Mouse (Mus musculus): ENCODE results near the gene Snx8. TPM values are rescaled to one million over a fixed set of nuclear protein-coding genes. Genes with fewer than 3 reads are reported as not detected.

The Snx8 gene
- 23.4 and 24.9 TPM in 2 replicates for polyA plus RNA-seq (2012; rRNA removed)

GRCm38 (mm10) chr5:140388588-140389576, at the start of gene Snx8:
TSS of gene Snx8 (minus strand) at chr5:140389262.

GRCm38 (mm10) chr5:140418489-140419441, 29.7 kb upstream of the Snx8 start, which contains the start of gene Eif3b:
TSS of gene Eif3b (plus strand) at chr5:140419328.

GRCm38 (mm10) chr5:140331615-140332512, 57.2 kb downstream of the Snx8 start, which contains the start of gene Mrm2:
TSS of gene Mrm2 (minus strand) at chr5:140331898.

GRCm38 (mm10) chr5:140321042-140321755, 67.9 kb downstream of the Snx8 start, which contains the start of the genes Mad1l1 and Nudt1:
TSS of gene Mad1l1 (minus strand) at chr5:140321552.
TSS of gene Nudt1 (plus strand) at chr5:140321656.

Other genes with a start within 250 kb of the Snx8 start
- gene Mad1l1, start 67.7 kb downstream of the Snx8 start, polyA plus RNA-seq (2012; rRNA removed), result 20.0 and 20.5 TPM in 2 replicates
- gene Nudt1, start 67.6 kb downstream of the Snx8 start, polyA plus RNA-seq (2012; rRNA removed), result 15.3 and 17.8 TPM in 2 replicates
- 14.6 and 14.9 TPM in 2 replicates for gene Mrm2, start 57.4 kb downstream of the Snx8 start, polyA plus RNA-seq (2012; rRNA removed)
- 86.3 TPM in 2 replicates for gene Eif3b, start 30.1 kb upstream of the Snx8 start, polyA plus RNA-seq (2012; rRNA removed)
- 0.06 TPM in 1 of 2 replicates, not detected in the other for gene Gm4869, start 56.4 kb upstream of the Snx8 start, polyA plus RNA-seq (2012; rRNA removed)
- 12.0 and 13.3 TPM in 2 replicates for gene Chst12, start 116.3 kb upstream of the Snx8 start, polyA plus RNA-seq (2012; rRNA removed)
- gene Grifin, start 175.8 kb upstream of the Snx8 start, polyA plus RNA-seq (2012; rRNA removed), result 0.31 and 0.35 TPM in 2 replicates
- 40.5 and 44.8 TPM in 2 replicates for gene Lfng, start 218.1 kb upstream of the Snx8 start, polyA plus RNA-seq (2012; rRNA removed)

Measured in central nervous system, embryonic 18 days (tissue).